Mouse (Mus musculus): ENCODE data around the gene Defb38. TPM values are rescaled to one million over a fixed set of nuclear protein-coding genes. Genes with fewer than 3 reads are reported as not detected.

Gene Defb38
- polyA plus RNA-seq (2021; fragmentation: Nextera tagmentation), result not detected in 2 replicates
- long read RNA-seq, experiment 1, result 0 reads
- long read RNA-seq, experiment 2, result 0 reads

GRCm38 (mm10) chr8:19026466-19026865, at the start of gene Defb38:
Defb38 (minus strand) TSS chr8:19026566.

GRCm38 (mm10) chr8:19064710-19065109, 38.3 kb upstream of the Defb38 start, which contains the start of gene Defb39:
Defb39 (minus strand) TSS chr8:19064810.

Other genes with a start within 250 kb of the Defb38 start
- gene Defb40, start 48.3 kb downstream of the Defb38 start, polyA plus RNA-seq (2021; fragmentation: Nextera tagmentation), result not detected in 2 replicates
- gene Defb37, start 35.5 kb downstream of the Defb38 start, polyA plus RNA-seq (2021; fragmentation: Nextera tagmentation), result not detected in 2 replicates
- not detected in 2 replicates for gene Defb39, start 38.2 kb upstream of the Defb38 start, polyA plus RNA-seq (2021; fragmentation: Nextera tagmentation)
- gene Defb12, start 88.3 kb upstream of the Defb38 start, polyA plus RNA-seq (2021; fragmentation: Nextera tagmentation), result not detected in 2 replicates
- gene Defb34, start 97.2 kb upstream of the Defb38 start, polyA plus RNA-seq (2021; fragmentation: Nextera tagmentation), result not detected in 2 replicates
- gene Gm45826, start 114.2 kb upstream of the Defb38 start, polyA plus RNA-seq (2021; fragmentation: Nextera tagmentation), result not detected in 2 replicates
- not detected in 2 replicates for gene Defb14, start 167.8 kb upstream of the Defb38 start, polyA plus RNA-seq (2021; fragmentation: Nextera tagmentation)
- gene Defb4, start 172.1 kb upstream of the Defb38 start, polyA plus RNA-seq (2021; fragmentation: Nextera tagmentation), result not detected in 2 replicates
- gene Defb6, start 198.9 kb upstream of the Defb38 start, polyA plus RNA-seq (2021; fragmentation: Nextera tagmentation), result not detected in 2 replicates
- not detected in 2 replicates for gene Defb46, start 213.3 kb upstream of the Defb38 start, polyA plus RNA-seq (2021; fragmentation: Nextera tagmentation)
- gene Defb5, start 221.0 kb upstream of the Defb38 start, polyA plus RNA-seq (2021; fragmentation: Nextera tagmentation), result not detected in 2 replicates